Mouse (Mus musculus) heart, adult 2 months (tissue): ENCODE data around the gene Ccna1.

Experiments used
- CTCF ChIP-seq: fragments of 200-600 bp; IDR thresholded peaks from 2 replicates; pipeline ENCODE4 v1.8.1; 2022; ENCODE audit warnings: antibody characterized with exemption, mild to moderate bottlenecking, moderate library complexity
- POLR2A ChIP-seq: fragments of 200-500 bp; IDR thresholded peaks from 2 replicates; pipeline ENCODE4 v1.6.1; 2011; ENCODE audit warnings: mild to moderate bottlenecking, low read depth, low read length, control low read depth; ENCODE audit not compliant: insufficient read depth

DNA sequence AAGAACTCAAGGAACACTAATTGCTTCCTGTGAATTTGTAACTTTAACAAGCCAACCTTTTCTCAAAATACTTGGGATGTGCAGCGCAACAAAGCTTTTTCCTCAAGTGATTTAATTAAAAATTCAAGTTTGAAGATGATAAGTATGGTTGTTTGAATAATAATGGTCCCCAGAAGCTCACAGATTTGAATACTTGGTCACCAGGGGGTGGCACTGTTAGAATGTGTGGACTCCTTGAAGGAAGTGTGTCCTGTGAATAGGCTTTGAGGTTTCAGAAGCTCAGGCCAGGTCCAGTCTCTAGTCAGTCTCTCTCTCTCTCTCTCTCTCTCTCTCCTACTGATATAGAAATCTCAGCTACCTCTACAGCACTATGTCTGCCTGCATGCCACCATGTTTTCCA, 32.0 kb downstream of the Ccna1 start:
- TF ChIP-seq CTCF: peak; percentile 53
- TF ChIP-seq POLR2A: no peak
